Mouse (Mus musculus): Measurements from ENCODE around the gene Tbx2.

GRCm38 (mm10) chr11:85836523-85837290 lies 4.4 kb downstream of the Tbx2 start:
- TF ChIP-seq MXI1 (IDR thresholded peaks at IDR 0.05; ENCODE audit: low read depth, low read length) (no peak), POLR2A (IDR thresholded peaks at IDR 0.05; ENCODE audit: low read depth, low read length) (no peak), EP300 (IDR thresholded peaks at IDR 0.05; ENCODE audit: low read length) (no peak), CTCF (conservative IDR thresholded peaks at IDR 0.05 in 1 of 2, IDR thresholded peaks at IDR 0.05 in 1 of 2; ENCODE audit: low read depth in 2 of 2, low read length in 2 of 2) (no peak), MAX (IDR thresholded peaks at IDR 0.05; ENCODE audit: low read length) (no peak), SIN3A (IDR thresholded peaks at IDR 0.05; ENCODE audit: low read length) (no peak), MAZ (IDR thresholded peaks at IDR 0.05; ENCODE audit: low read depth, low read length) (no peak)
